Mouse (Mus musculus) G1E (cell line): Measurements from ENCODE around the gene Ahnak. TPM values are rescaled to one million over a fixed set of nuclear protein-coding genes. Genes with fewer than 3 reads are reported as not detected.

Source experiments
- ATAC-seq: 2 replicates; pipeline ENCODE4 v1.8.0; 2016; ENCODE audit warnings: mild to moderate bottlenecking; ENCODE audit not compliant: insufficient number of reproducible peaks, poor library complexity, low FRiP score, severe bottlenecking; ENCODE audit errors: extremely low read depth
- DNase-seq: peaks from one replicate; pipeline ENCODE4 v3.0.0; 2012; ENCODE audit warnings: low spot score
- H3K27me3 ChIP-seq: 2 replicates; pipeline ENCODE4 v1.6.1; 2012; ENCODE audit warnings: mild to moderate bottlenecking, low read length, inconsistent platforms; ENCODE audit not compliant: insufficient read depth
- H3K36me3 ChIP-seq: replicated peaks from 2 replicates; pipeline ENCODE3; 2012; ENCODE audit warnings: mild to moderate bottlenecking, inconsistent platforms
- H3K4me1 ChIP-seq: 2 replicates; pipeline ENCODE4 v1.6.1; 2012; ENCODE audit warnings: low read depth, low read length, inconsistent platforms, mixed read lengths; ENCODE audit not compliant: insufficient read depth
- H3K4me3 ChIP-seq: 2 replicates; pipeline ENCODE4 v1.5.1; 2012; ENCODE audit warnings: low read depth, mild to moderate bottlenecking, inconsistent platforms, low read length, moderate library complexity, mixed read lengths
- H3K9me3 ChIP-seq: replicated peaks from 2 replicates; pipeline ENCODE4 v1.6.1; 2012; ENCODE audit warnings: inconsistent platforms
- CTCF ChIP-seq: IDR thresholded peaks from 2 replicates; pipeline ENCODE4 v1.5.1; 2012; ENCODE audit warnings: low read depth, low read length, inconsistent platforms, mixed read lengths
- GATA1 ChIP-seq: IDR thresholded peaks from 2 replicates; pipeline ENCODE4 v1.6.1; 2012; ENCODE audit warnings: borderline replicate concordance, low read length, inconsistent platforms, mixed read lengths
- GATA2 ChIP-seq: IDR thresholded peaks from 2 replicates; pipeline ENCODE4 v1.6.1; 2012; ENCODE audit warnings: low read depth, low read length, inconsistent platforms, borderline replicate concordance
- POLR2AphosphoS5 ChIP-seq: IDR thresholded peaks from 2 replicates; pipeline ENCODE4 v1.6.1; 2012; ENCODE audit warnings: low read depth, low read length, inconsistent platforms; ENCODE audit not compliant: insufficient replicate concordance
- TAL1 ChIP-seq: conservative IDR thresholded peaks from 2 replicates; pipeline ENCODE4 v1.6.1; 2012; ENCODE audit warnings: low read depth, low read length, inconsistent platforms, mixed read lengths
- polyA plus RNA-seq: library from polyadenylated mRNA; stranded (reverse); fragments of >175 nt; gene quantifications from 2 replicates; pipeline ENCODE4 v1.2.3, GENCODE M21; 2012
- total RNA-seq, 2 experiments: library from RNA; stranded (forward) in 1 of 2; stranded (reverse) in 1 of 2; fragments of 200-1000 nt in 1 of 2; fragments of >200 nt in 1 of 2; fragmentation: Nextera tagmentation in 1 of 2; gene quantifications; 2 replicates each; pipeline ENCODE4 v1.2.3; 2014 to 2017

The Ahnak gene
- total and polyA plus RNA-seq, 3 experiments, result 10.4 to 124 (median 27.8) TPM

DNA sequence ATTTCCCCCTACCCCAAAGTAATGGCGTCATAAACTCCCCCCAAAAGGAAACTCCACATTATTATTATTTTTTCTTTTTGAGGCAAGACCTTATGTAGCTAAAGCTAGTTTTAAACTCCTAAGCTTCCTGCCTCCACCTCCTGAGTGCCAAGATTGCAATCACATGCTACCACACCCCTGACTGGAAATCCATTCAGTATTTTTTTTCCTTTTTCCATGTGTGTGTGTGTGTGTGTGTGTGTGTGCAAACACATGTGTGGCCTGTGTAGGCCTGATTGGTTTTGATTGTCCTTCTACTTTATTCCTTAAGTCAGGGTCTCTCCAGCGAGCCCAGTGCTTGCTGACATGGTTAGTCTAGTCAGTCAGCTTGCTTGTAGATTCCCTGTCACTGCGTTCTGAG lies 45.4 kb downstream of the Ahnak start:
- peaks cover 53% of the 10 kb centered on the region for H3K4me1 ChIP-seq
- no peak for DNase-seq
- H3K27me3 ChIP-seq, result peaks cover 9% of the 10 kb centered on the region
- TF ChIP-seq GATA1, result no peak
- TF ChIP-seq GATA2, result no peak
- TF ChIP-seq POLR2AphosphoS5, result no peak
- no peak for TF ChIP-seq TAL1
- TF ChIP-seq CTCF, result no peak
- H3K9me3 ChIP-seq, result no peaks in the 10 kb centered on the region
- no peak for ATAC-seq
- H3K36me3 ChIP-seq, result no peaks in the 10 kb centered on the region
- no peak overlapping the region for H3K4me3 ChIP-seq

DNA sequence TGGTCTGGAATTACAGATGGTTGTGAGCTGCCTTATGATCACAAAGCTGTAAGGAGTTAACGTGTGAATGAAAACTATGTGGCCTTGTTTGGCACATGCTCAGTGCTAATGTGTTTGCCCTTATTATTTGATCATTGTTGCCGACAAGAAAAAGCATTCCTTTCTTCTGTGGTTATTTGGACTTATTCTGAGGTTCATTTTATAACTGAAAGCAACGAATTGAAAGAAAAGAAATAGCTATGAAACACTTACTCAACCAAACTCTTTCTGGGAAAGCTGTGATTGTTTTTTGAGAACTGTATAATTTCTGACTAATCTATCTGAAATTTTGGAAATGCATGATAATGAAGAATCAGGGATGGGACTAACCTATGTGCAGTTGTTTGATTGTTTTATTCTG lies 46.0 kb downstream of the Ahnak start:
- no peaks in the 10 kb centered on the region for H3K36me3 ChIP-seq
- no peak overlapping the region for H3K4me3 ChIP-seq
- TF ChIP-seq TAL1 (no peak), POLR2AphosphoS5 (no peak), GATA2 (no peak), CTCF (no peak), GATA1 (no peak)
- H3K4me1 ChIP-seq, result peaks cover 59% of the 10 kb centered on the region
- no peak for DNase-seq
- H3K9me3 ChIP-seq, result no peaks in the 10 kb centered on the region
- peaks cover 4% of the 10 kb centered on the region for H3K27me3 ChIP-seq
- no peak for ATAC-seq

- peaks cover 69% of the 10 kb centered on the region for H3K4me1 ChIP-seq
- no peak for ATAC-seq
These were observed 49.1 kb downstream of the Ahnak start for GRCm38 (mm10) chr19:9038136-9038535.

GRCm38 (mm10) chr19:9039266-9039665 lies 50.2 kb downstream of the Ahnak start:
- ATAC-seq (no peak), DNase-seq (no peak)
- H3K9me3 ChIP-seq, result no peaks in the 10 kb centered on the region
- no peak for TF ChIP-seq TAL1
- no peak for TF ChIP-seq GATA2
- TF ChIP-seq CTCF, result no peak
- TF ChIP-seq POLR2AphosphoS5, result no peak
- TF ChIP-seq GATA1, result no peak
- H3K4me3 ChIP-seq, result no peak overlapping the region
- H3K4me1 ChIP-seq, result peaks cover 69% of the 10 kb centered on the region
- no peaks in the 10 kb centered on the region for H3K27me3 ChIP-seq
- H3K36me3 ChIP-seq, result no peaks in the 10 kb centered on the region

More at GRCm38 (mm10) chr19:9038136-9038535, 49.1 kb downstream of the Ahnak start:
- Histone ChIP-seq H3K9me3 (no peaks in the 10 kb centered on the region), H3K27me3 (no peaks in the 10 kb centered on the region), H3K36me3 (no peaks in the 10 kb centered on the region), H3K4me3 (no peak overlapping the region)
- TF ChIP-seq POLR2AphosphoS5 (no peak), CTCF (no peak), TAL1 (no peak), GATA1 (no peak), GATA2 (no peak)
- DNase-seq, result no peak

GRCm38 (mm10) chr19:9039928-9040327 lies 50.8 kb downstream of the Ahnak start:
- DNase-seq, result no peak
- Histone ChIP-seq H3K9me3 (no peaks in the 10 kb centered on the region), H3K36me3 (no peaks in the 10 kb centered on the region), H3K4me3 (peak overlapping the region; percentile 33; the same call in 1 of the 2 replicates), H3K27me3 (no peaks in the 10 kb centered on the region), H3K4me1 (peaks cover 69% of the 10 kb centered on the region)
- no peak for ATAC-seq
- no peak for TF ChIP-seq GATA1
- TF ChIP-seq POLR2AphosphoS5, result no peak
- no peak for TF ChIP-seq GATA2
- TF ChIP-seq CTCF, result no peak
- TF ChIP-seq TAL1, result no peak

DNA sequence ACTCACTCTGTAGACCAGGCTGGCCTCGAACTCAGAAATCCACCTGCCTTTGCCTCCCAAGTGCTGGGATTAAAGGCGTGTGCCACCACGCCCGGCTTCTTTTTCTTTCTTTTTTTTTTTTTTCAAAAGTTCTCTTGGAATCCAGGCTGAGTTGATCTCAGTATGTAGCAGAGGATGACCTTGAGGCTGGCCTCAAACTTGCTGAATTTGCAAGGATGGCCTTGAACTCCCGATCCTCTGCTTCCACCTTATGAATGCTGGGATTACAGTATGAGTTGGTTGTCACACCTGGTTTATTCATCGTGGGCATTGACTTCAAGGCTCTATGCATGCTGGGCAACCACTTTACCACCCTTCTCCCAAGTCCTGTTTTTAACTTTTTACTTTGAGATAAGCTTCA lies 51.6 kb downstream of the Ahnak start:
- Histone ChIP-seq H3K4me1 (peaks cover 76% of the 10 kb centered on the region), H3K9me3 (no peaks in the 10 kb centered on the region), H3K4me3 (no peak overlapping the region), H3K27me3 (no peaks in the 10 kb centered on the region), H3K36me3 (no peaks in the 10 kb centered on the region)
- TF ChIP-seq GATA2 (no peak), GATA1 (no peak), TAL1 (no peak), CTCF (no peak), POLR2AphosphoS5 (no peak)
- DNase-seq, result no peak
- no peak for ATAC-seq

GRCm38 (mm10) chr19:9041074-9041473 lies 52.0 kb downstream of the Ahnak start:
- Histone ChIP-seq H3K36me3 (no peaks in the 10 kb centered on the region), H3K4me3 (no peak overlapping the region), H3K9me3 (no peaks in the 10 kb centered on the region), H3K4me1 (peaks cover 78% of the 10 kb centered on the region), H3K27me3 (no peaks in the 10 kb centered on the region)
- peak; percentile 28 for DNase-seq
- 0 out of 2 replicates have a peak, but pooled peaks have one; percentile 15 for ATAC-seq
- TF ChIP-seq TAL1 (no peak), CTCF (no peak), GATA2 (no peak), GATA1 (no peak), POLR2AphosphoS5 (no peak)
